Mouse (Mus musculus) kidney, embryonic 14.5 days (tissue): ENCODE measurements at regions not wholly inside any gene's neighbourhood (a gene's known extent, or its start where the extent isn't known, plus 50 kb on each side); places are given as distances from the start of the nearest gene placed in this dataset.

Experiments used
- ATAC-seq: fragments of 200-750 bp; cut with Nextera tagmentation; 2 replicates; pipeline ENCODE4 v1.8.0; 2017; ENCODE audit warnings: moderate number of reproducible peaks, mild to moderate bottlenecking, moderate TSS enrichment, moderate library complexity; ENCODE audit not compliant: low FRiP score, low TSS enrichment
- H3K27ac ChIP-seq: fragments of 300-500 bp; sonication (generic); 2 replicates; pipeline ENCODE4 v1.5.1; 2014; ENCODE audit warnings: low read depth, mild to moderate bottlenecking, low read length, moderate library complexity, mixed read lengths
- H3K27me3 ChIP-seq: fragments of 300-500 bp; sonication (generic); 2 replicates; pipeline ENCODE4 v1.6.1; 2014; ENCODE audit warnings: mild to moderate bottlenecking, low read length; ENCODE audit not compliant: control insufficient read depth, insufficient read depth
- H3K36me3 ChIP-seq: fragments of 300-500 bp; sonication (generic); 2 replicates; pipeline ENCODE4 v1.6.1; 2014; ENCODE audit warnings: low read length, mixed read lengths; ENCODE audit not compliant: control insufficient read depth, insufficient read depth
- H3K4me1 ChIP-seq: fragments of 300-500 bp; sonication (generic); 2 replicates; pipeline ENCODE4 v1.6.1; 2014; ENCODE audit warnings: low read length, mixed read lengths; ENCODE audit not compliant: control insufficient read depth, insufficient read depth
- H3K4me2 ChIP-seq: fragments of 300-500 bp; sonication (generic); replicated peaks from 2 replicates; pipeline ENCODE4 v1.6.1; 2014; ENCODE audit warnings: low read depth, mild to moderate bottlenecking, low read length
- H3K4me3 ChIP-seq: fragments of 300-500 bp; sonication (generic); 2 replicates; pipeline ENCODE4 v1.5.1; 2014; ENCODE audit warnings: mild to moderate bottlenecking, low read length
- H3K9ac ChIP-seq: fragments of 300-500 bp; sonication (generic); 2 replicates; pipeline ENCODE4 v1.6.1; 2014; ENCODE audit warnings: low read depth, mild to moderate bottlenecking, low read length, moderate library complexity
- H3K9me3 ChIP-seq: fragments of 300-500 bp; sonication (generic); 2 replicates; pipeline ENCODE4 v1.6.1; 2016; ENCODE audit warnings: low read length; ENCODE audit not compliant: control insufficient read depth
- WGBS: fragments of 180-500 bp; shearing (Covaris S2); extraction: QIAGEN DNeasy Blood & Tissue Kit; methylation state at CpG from one replicate; pipeline ENCODE4 v1.1.7; 2014; 5-methylcytosine and 5-hydroxymethylcytosine counted together

- Histone ChIP-seq H3K4me1 (no peaks in the 10 kb centered on the region), H3K27me3 (no peaks in the 10 kb centered on the region), H3K36me3 (no peaks in the 10 kb centered on the region), H3K9me3 (no peaks in the 10 kb centered on the region), H3K4me3 (no peak overlapping the region), H3K27ac (no peak overlapping the region), H3K9ac (no peak overlapping the region), H3K4me2 (no peak overlapping the region)
- 39% methylated on average over 6 of the region's 6 CpGs for WGBS
- 0 out of 2 replicates have a peak, but pooled peaks have one; percentile 73 for ATAC-seq
Observed at GRCm38 (mm10) chr16:85680351-85680750, 122.6 kb downstream of the Adamts1 start.

GRCm38 (mm10) chr16:85678781-85679180 lies 124.1 kb downstream of the Adamts1 start:
- H3K27ac ChIP-seq: no peak overlapping the region
- WGBS: 65% methylated on average over 1 of the region's 1 CpGs

GRCm38 (mm10) chr16:85678228-85678627 lies 124.7 kb downstream of the Adamts1 start:
- Histone ChIP-seq H3K27me3 (no peaks in the 10 kb centered on the region), H3K36me3 (no peaks in the 10 kb centered on the region), H3K27ac (no peak overlapping the region), H3K4me2 (no peak overlapping the region), H3K4me3 (no peak overlapping the region), H3K9ac (no peak overlapping the region), H3K4me1 (no peaks in the 10 kb centered on the region), H3K9me3 (no peaks in the 10 kb centered on the region)
- no peak for ATAC-seq

More at GRCm38 (mm10) chr16:85678781-85679180, 124.1 kb downstream of the Adamts1 start:
- no peak for ATAC-seq
- H3K9me3 ChIP-seq: no peaks in the 10 kb centered on the region
- H3K4me3 ChIP-seq: no peak overlapping the region
- no peaks in the 10 kb centered on the region for H3K36me3 ChIP-seq
- H3K27me3 ChIP-seq: no peaks in the 10 kb centered on the region
- no peaks in the 10 kb centered on the region for H3K4me1 ChIP-seq
- H3K4me2 ChIP-seq: no peak overlapping the region
- no peak overlapping the region for H3K9ac ChIP-seq

- H3K9me3 ChIP-seq: no peaks in the 10 kb centered on the region
Observed at GRCm38 (mm10) chr16:85677027-85677426, 123.8 kb upstream of the Cyyr1 start.

GRCm38 (mm10) chr16:85668767-85669166 lies 115.6 kb upstream of the Cyyr1 start:
- no peaks in the 10 kb centered on the region for H3K27me3 ChIP-seq
- H3K36me3 ChIP-seq: no peaks in the 10 kb centered on the region
- H3K4me2 ChIP-seq: no peak overlapping the region
- H3K4me1 ChIP-seq: no peaks in the 10 kb centered on the region
- ATAC-seq: peak; percentile 66; the same call in 1 of the 2 replicates
- no peaks in the 10 kb centered on the region for H3K9me3 ChIP-seq
- H3K9ac ChIP-seq: no peak overlapping the region
- no peak overlapping the region for H3K27ac ChIP-seq
- H3K4me3 ChIP-seq: no peak overlapping the region
- 59% methylated on average over 5 of the region's 5 CpGs for WGBS

More at GRCm38 (mm10) chr16:85677027-85677426, 123.8 kb upstream of the Cyyr1 start:
- Histone ChIP-seq H3K4me1 (no peaks in the 10 kb centered on the region), H3K27ac (no peak overlapping the region), H3K27me3 (no peaks in the 10 kb centered on the region), H3K4me2 (no peak overlapping the region), H3K4me3 (no peak overlapping the region), H3K36me3 (no peaks in the 10 kb centered on the region), H3K9ac (no peak overlapping the region)
- 37% methylated on average over 9 of the region's 9 CpGs for WGBS
- ATAC-seq: peak; percentile 69; the same call in 1 of the 2 replicates

- Histone ChIP-seq H3K9ac (no peak overlapping the region), H3K9me3 (no peaks in the 10 kb centered on the region), H3K27me3 (no peaks in the 10 kb centered on the region), H3K4me3 (no peak overlapping the region), H3K4me2 (no peak overlapping the region), H3K36me3 (no peaks in the 10 kb centered on the region), H3K27ac (no peak overlapping the region), H3K4me1 (no peaks in the 10 kb centered on the region)
- 78% methylated on average over 1 of the region's 1 CpGs for WGBS
- no peak for ATAC-seq
Observed at GRCm38 (mm10) chr16:85667790-85668189, 114.6 kb upstream of the Cyyr1 start.

GRCm38 (mm10) chr16:85649516-85649915 lies 96.3 kb upstream of the Cyyr1 start:
- H3K27ac ChIP-seq: no peak overlapping the region
- ATAC-seq: no peak
- H3K4me1 ChIP-seq: no peaks in the 10 kb centered on the region
- no peak overlapping the region for H3K4me2 ChIP-seq
- H3K4me3 ChIP-seq: no peak overlapping the region
- H3K36me3 ChIP-seq: no peaks in the 10 kb centered on the region
- H3K9ac ChIP-seq: no peak overlapping the region
- H3K9me3 ChIP-seq: no peaks in the 10 kb centered on the region
- H3K27me3 ChIP-seq: no peaks in the 10 kb centered on the region
- WGBS: 95% methylated on average over 1 of the region's 1 CpGs

- WGBS: 88% methylated on average over 4 of the region's 4 CpGs
- Histone ChIP-seq H3K4me3 (no peak overlapping the region), H3K27ac (no peak overlapping the region), H3K9ac (no peak overlapping the region), H3K4me1 (no peaks in the 10 kb centered on the region), H3K4me2 (no peak overlapping the region), H3K9me3 (no peaks in the 10 kb centered on the region), H3K27me3 (no peaks in the 10 kb centered on the region), H3K36me3 (no peaks in the 10 kb centered on the region)
- ATAC-seq: no peak
Observed at GRCm38 (mm10) chr16:85640992-85641391, 87.8 kb upstream of the Cyyr1 start.

GRCm38 (mm10) chr16:85637079-85637478 lies 83.9 kb upstream of the Cyyr1 start:
- H3K9me3 ChIP-seq: no peaks in the 10 kb centered on the region
- H3K9ac ChIP-seq: no peak overlapping the region
- no peak overlapping the region for H3K4me2 ChIP-seq
- no peak overlapping the region for H3K27ac ChIP-seq
- H3K4me1 ChIP-seq: no peaks in the 10 kb centered on the region
- no peaks in the 10 kb centered on the region for H3K27me3 ChIP-seq
- H3K36me3 ChIP-seq: no peaks in the 10 kb centered on the region
- 70% methylated on average over 1 of the region's 1 CpGs for WGBS
- H3K4me3 ChIP-seq: no peak overlapping the region
- no peak for ATAC-seq
